Mouse (Mus musculus) liver, embryonic 11.5 days (tissue): ENCODE results near the gene Foxp2. TPM values are rescaled to one million over a fixed set of nuclear protein-coding genes. Genes with fewer than 3 reads are reported as not detected.

Experiments used
- ATAC-seq: fragments of 200-750 bp; cut with Nextera tagmentation; replicated peaks from 2 replicates; pipeline ENCODE4 v1.8.0; 2017; ENCODE audit warnings: moderate number of reproducible peaks, mild to moderate bottlenecking, moderate TSS enrichment, moderate library complexity; ENCODE audit not compliant: low FRiP score
- DNase-seq: peaks from one replicate; pipeline ENCODE4 v3.0.0-alpha.2; 2017; ENCODE audit warnings: low spot score
- H3K27ac ChIP-seq: fragments of 300-500 bp; sonication (generic); 2 replicates; pipeline ENCODE4 v1.5.1; 2014; ENCODE audit warnings: mild to moderate bottlenecking, low read depth, low read length, control low read depth
- H3K27me3 ChIP-seq: fragments of 300-500 bp; sonication (generic); replicated peaks from 2 replicates; pipeline ENCODE4 v1.6.1; 2014; ENCODE audit warnings: low read length, mixed read lengths; ENCODE audit not compliant: control insufficient read depth, insufficient read depth
- H3K36me3 ChIP-seq: fragments of 300-500 bp; sonication (generic); 2 replicates; pipeline ENCODE4 v1.6.1; 2014; ENCODE audit warnings: mild to moderate bottlenecking, low read length, moderate library complexity, mixed read lengths; ENCODE audit not compliant: control insufficient read depth, insufficient read depth
- H3K4me1 ChIP-seq: fragments of 300-500 bp; sonication (generic); replicated peaks from 2 replicates; pipeline ENCODE4 v1.6.1; 2014; ENCODE audit warnings: low read length, mixed read lengths; ENCODE audit not compliant: control insufficient read depth, insufficient read depth
- H3K4me2 ChIP-seq: fragments of 300-500 bp; sonication (generic); 2 replicates; pipeline ENCODE4 v1.6.1; 2014; ENCODE audit warnings: mild to moderate bottlenecking, control low read depth, moderate library complexity
- H3K4me3 ChIP-seq: fragments of 300-500 bp; sonication (generic); 2 replicates; pipeline ENCODE4 v1.5.1; 2014; ENCODE audit warnings: low read depth, low read length, control low read depth
- H3K9ac ChIP-seq: fragments of 300-500 bp; sonication (generic); 2 replicates; pipeline ENCODE4 v1.6.1; 2014; ENCODE audit warnings: low read depth, low read length, control low read depth
- H3K9me3 ChIP-seq: fragments of 300-500 bp; sonication (generic); 2 replicates; pipeline ENCODE4 v1.6.1; 2016; ENCODE audit warnings: low read length, inconsistent platforms, mixed read lengths; ENCODE audit not compliant: control insufficient read depth
- WGBS: fragments of 180-500 bp; shearing (Covaris S2); extraction: QIAGEN DNeasy Blood & Tissue Kit; methylation state at CpG from one replicate; pipeline ENCODE4 v1.1.7; 2014; 5-methylcytosine and 5-hydroxymethylcytosine counted together
- polyA plus RNA-seq: library from polyadenylated mRNA; unstranded; fragments of >200 nt; fragmentation: Nextera tagmentation; extraction: Ambion mirVana; gene quantifications from 2 replicates; pipeline ENCODE4 v1.2.1, GENCODE M21; 2014

The Foxp2 gene
- polyA plus RNA-seq, 1 experiment from 2014 or later: 4.9 TPM

- ATAC-seq: no peak
- no peaks in the 10 kb centered on the region for H3K9me3 ChIP-seq
- H3K9ac ChIP-seq: peak overlapping the region; percentile 60
- peaks cover 55% of the 10 kb centered on the region for H3K27me3 ChIP-seq
- peak overlapping the region; percentile 58 for H3K4me3 ChIP-seq
- peaks cover 3% of the 10 kb centered on the region; the same call in 1 of the 2 replicates for H3K4me1 ChIP-seq
- no peaks in the 10 kb centered on the region for H3K36me3 ChIP-seq
- peak overlapping the region; percentile 81 for H3K4me2 ChIP-seq
- WGBS: 4% methylated on average over 13 of the region's 13 CpGs
- H3K27ac ChIP-seq: no peak overlapping the region
- DNase-seq: peak; percentile 30
Observed at GRCm38 (mm10) chr6:14901971-14902670, 972 bp downstream of the Foxp2 start.

DNA sequence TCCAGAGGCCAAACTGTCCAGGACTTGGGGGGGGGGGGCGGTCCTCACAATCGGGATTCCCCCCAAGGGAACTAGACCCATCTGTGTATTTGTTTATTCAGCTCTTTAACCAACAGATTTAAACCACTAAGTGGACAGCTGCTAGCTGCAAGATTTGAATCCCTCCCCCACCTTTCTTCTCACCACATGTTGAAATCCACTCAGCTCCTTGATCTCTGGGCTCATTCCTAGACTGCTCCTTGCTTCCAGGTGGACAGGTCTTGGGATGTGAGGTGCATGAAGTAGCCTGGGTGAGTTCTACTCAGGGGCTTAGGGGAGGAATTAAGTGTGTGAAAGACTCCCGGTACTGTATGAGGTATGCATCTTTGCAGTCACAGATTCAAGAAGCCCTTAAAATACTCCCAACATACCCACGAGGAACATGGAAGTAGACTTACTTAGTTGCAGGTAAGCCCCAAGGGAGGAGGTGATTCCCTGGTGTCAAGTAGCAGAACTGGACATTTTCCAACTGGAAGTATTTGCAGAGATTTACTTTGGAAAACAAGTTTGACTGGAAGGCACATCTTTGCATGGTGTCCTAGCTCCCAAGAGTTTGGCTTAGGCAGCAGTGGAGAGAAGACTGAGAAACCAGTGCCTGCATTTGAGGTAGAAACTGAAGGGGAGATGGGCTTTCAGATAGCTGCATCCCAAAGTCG lies 2.3 kb downstream of the Foxp2 start:
- Histone ChIP-seq H3K27me3 (peaks cover 48% of the 10 kb centered on the region), H3K4me1 (peaks cover under 1% of the 10 kb centered on the region; the same call in 1 of the 2 replicates), H3K9me3 (no peaks in the 10 kb centered on the region), H3K9ac (no peak overlapping the region), H3K36me3 (no peaks in the 10 kb centered on the region), H3K27ac (no peak overlapping the region), H3K4me2 (peak overlapping the region; percentile 18; the same call in 1 of the 2 replicates), H3K4me3 (no peak overlapping the region)
- 32% methylated on average over 5 of the region's 5 CpGs for WGBS
- DNase-seq (no peak), ATAC-seq (no peak)

DNA sequence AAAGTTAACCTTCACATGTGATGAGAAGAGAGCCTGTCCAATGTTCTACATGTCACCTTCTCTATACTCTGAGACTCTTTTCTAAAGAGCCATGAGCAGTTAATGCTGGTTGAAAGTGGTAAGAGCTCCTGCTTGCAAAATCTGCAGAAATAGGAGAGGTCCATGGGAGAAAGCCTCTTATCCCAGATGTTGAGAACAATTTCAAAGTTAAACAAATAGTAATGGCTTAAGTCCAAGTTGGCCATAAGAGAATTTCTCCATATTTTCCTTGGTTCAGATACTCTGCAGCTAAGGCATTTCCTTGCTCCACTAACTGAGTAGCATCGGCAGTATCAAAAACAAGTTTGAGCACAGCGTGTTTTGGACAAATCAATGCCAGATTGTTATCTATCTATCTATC lies 13.9 kb downstream of the Foxp2 start:
- ATAC-seq (no peak), DNase-seq (no peak)
- no peak overlapping the region for H3K27ac ChIP-seq
- H3K36me3 ChIP-seq: no peaks in the 10 kb centered on the region
- H3K9me3 ChIP-seq: no peaks in the 10 kb centered on the region
- no peak overlapping the region for H3K4me2 ChIP-seq
- H3K27me3 ChIP-seq: no peaks in the 10 kb centered on the region
- 89% methylated on average over 2 of the region's 2 CpGs for WGBS
- no peak overlapping the region for H3K4me3 ChIP-seq
- no peak overlapping the region for H3K9ac ChIP-seq
- H3K4me1 ChIP-seq: no peaks in the 10 kb centered on the region

DNA sequence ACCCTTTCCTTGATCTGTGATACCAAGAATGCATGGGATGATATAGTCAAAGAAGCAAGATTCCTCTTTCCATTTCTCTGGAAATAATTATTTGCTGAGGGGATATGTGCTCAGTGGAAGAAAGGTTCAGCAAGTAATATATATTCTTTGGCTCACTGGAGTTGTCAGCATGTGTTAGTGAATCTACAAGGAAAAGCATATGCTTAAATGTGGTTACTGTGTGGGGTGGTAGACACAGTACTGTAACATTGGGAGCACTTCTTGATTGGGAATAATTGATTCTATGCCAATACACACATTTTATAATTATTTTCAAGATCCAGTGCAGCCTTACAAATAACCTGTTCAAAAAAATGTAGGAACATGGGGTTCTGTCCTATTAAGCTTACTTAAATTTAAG lies 21.6 kb downstream of the Foxp2 start:
- H3K4me2 ChIP-seq: no peak overlapping the region
- H3K9ac ChIP-seq: no peak overlapping the region
- H3K4me3 ChIP-seq: no peak overlapping the region
- no peaks in the 10 kb centered on the region for H3K4me1 ChIP-seq
- no peak overlapping the region for H3K27ac ChIP-seq
- DNase-seq (no peak), ATAC-seq (no peak)
- no peaks in the 10 kb centered on the region for H3K27me3 ChIP-seq
- H3K36me3 ChIP-seq: no peaks in the 10 kb centered on the region
- H3K9me3 ChIP-seq: no peaks in the 10 kb centered on the region

- Histone ChIP-seq H3K36me3 (no peaks in the 10 kb centered on the region), H3K9ac (no peak overlapping the region), H3K27me3 (no peaks in the 10 kb centered on the region), H3K4me1 (no peaks in the 10 kb centered on the region), H3K4me2 (no peak overlapping the region), H3K9me3 (no peaks in the 10 kb centered on the region), H3K27ac (no peak overlapping the region), H3K4me3 (no peak overlapping the region)
- ATAC-seq (no peak), DNase-seq (no peak)
- 74% methylated on average over 4 of the region's 4 CpGs for WGBS
Observed at GRCm38 (mm10) chr6:14924976-14925489, 23.9 kb downstream of the Foxp2 start.

GRCm38 (mm10) chr6:14951060-14951459 lies 49.9 kb downstream of the Foxp2 start:
- Histone ChIP-seq H3K4me2 (no peak overlapping the region), H3K36me3 (no peaks in the 10 kb centered on the region), H3K27ac (no peak overlapping the region), H3K9me3 (no peaks in the 10 kb centered on the region), H3K27me3 (no peaks in the 10 kb centered on the region), H3K4me1 (no peaks in the 10 kb centered on the region), H3K9ac (no peak overlapping the region), H3K4me3 (no peak overlapping the region)
- ATAC-seq: no peak
- no peak for DNase-seq
- WGBS: 79% methylated on average over 6 of the region's 6 CpGs

- H3K27me3 ChIP-seq: no peaks in the 10 kb centered on the region
- no peak overlapping the region for H3K27ac ChIP-seq
- no peaks in the 10 kb centered on the region for H3K9me3 ChIP-seq
- H3K4me1 ChIP-seq: no peaks in the 10 kb centered on the region
- no peak overlapping the region for H3K9ac ChIP-seq
- ATAC-seq: no peak
- DNase-seq: no peak
- no peaks in the 10 kb centered on the region for H3K36me3 ChIP-seq
- H3K4me2 ChIP-seq: no peak overlapping the region
- 65% methylated on average over 4 of the region's 4 CpGs for WGBS
- no peak overlapping the region for H3K4me3 ChIP-seq
Observed at GRCm38 (mm10) chr6:14952731-14953130, 51.6 kb downstream of the Foxp2 start.

GRCm38 (mm10) chr6:14977042-14977441 lies 75.9 kb downstream of the Foxp2 start:
- no peak for DNase-seq
- Histone ChIP-seq H3K36me3 (no peaks in the 10 kb centered on the region), H3K4me3 (no peak overlapping the region), H3K27me3 (no peaks in the 10 kb centered on the region), H3K4me1 (no peaks in the 10 kb centered on the region), H3K27ac (no peak overlapping the region), H3K4me2 (no peak overlapping the region), H3K9me3 (0 out of 2 replicates have a peak, but pooled peaks cover 3% of the 10 kb centered on the region), H3K9ac (no peak overlapping the region)
- ATAC-seq: no peak
- 70% methylated on average over 3 of the region's 3 CpGs for WGBS
